Mouse (Mus musculus) heart, embryonic 15.5 days (tissue): ENCODE measurements around the gene Grm5. TPM values are rescaled to one million over a fixed set of nuclear protein-coding genes. Genes with fewer than 3 reads are reported as not detected.

Experiments
- polyA plus RNA-seq: library from polyadenylated mRNA; unstranded; fragments of >200 nt; fragmentation: Nextera tagmentation; extraction: Ambion mirVana; gene quantifications from 2 replicates; pipeline ENCODE4 v1.2.1, GENCODE M21; 2015

Gene Grm5
- polyA plus RNA-seq, 1 experiment from 2014 or later = not detected

Other genes starting within 250 kb of the Grm5 start
- gene Tyr, start 90.7 kb upstream of the Grm5 start, polyA plus RNA-seq = 0.13 and 0.29 TPM in 2 replicates